Mouse (Mus musculus) gastrocnemius, adult 8-10 months (tissue): ENCODE data around the gene Amotl2. TPM values are rescaled to one million over a fixed set of nuclear protein-coding genes. Genes with fewer than 3 reads are reported as not detected.

ENCODE experiments used
- DNase-seq, 2 experiments: peaks; one replicate each; pipeline ENCODE4 v3.0.0; 2022; ENCODE audit warnings: low spot score in 2 of 2
- total RNA-seq, 4 experiments: library from RNA; stranded (reverse); gene quantifications; 2 replicates each; pipeline ENCODE4 v1.2.4; 2022

The Amotl2 gene
- total RNA-seq, 4 experiments from 2014 or later, result 12.7 to 17.4 (median 15.0) TPM

DNA sequence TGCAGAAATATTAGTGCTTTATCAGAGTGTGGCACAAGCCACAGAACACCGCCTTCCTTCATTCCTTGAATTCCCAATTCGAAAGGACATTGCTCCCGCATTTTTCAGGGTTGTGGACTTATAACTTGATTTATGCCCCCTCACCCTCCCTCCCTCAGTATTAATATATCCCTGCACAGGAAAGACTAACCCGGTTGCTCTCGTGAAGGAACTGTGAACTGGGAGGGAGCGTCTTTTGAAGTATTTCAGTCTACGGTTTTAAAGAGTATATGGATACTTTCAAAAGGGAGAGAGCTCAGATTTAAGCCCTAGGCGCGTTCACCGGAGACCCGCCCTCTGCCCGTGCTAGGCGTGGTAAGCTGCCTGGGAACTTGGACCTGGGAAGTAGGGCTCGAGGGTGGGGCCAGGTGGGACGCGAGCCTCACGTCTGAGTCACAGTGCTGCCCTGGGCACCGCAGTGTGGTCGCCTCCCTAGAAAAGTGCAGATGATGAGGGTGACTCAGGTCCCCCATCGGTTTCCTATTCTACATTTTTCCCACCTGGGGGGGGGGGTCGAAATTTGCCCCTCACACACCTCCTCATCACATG lies 54.9 kb downstream of the Amotl2 start:
- no peak for DNase-seq

DNA sequence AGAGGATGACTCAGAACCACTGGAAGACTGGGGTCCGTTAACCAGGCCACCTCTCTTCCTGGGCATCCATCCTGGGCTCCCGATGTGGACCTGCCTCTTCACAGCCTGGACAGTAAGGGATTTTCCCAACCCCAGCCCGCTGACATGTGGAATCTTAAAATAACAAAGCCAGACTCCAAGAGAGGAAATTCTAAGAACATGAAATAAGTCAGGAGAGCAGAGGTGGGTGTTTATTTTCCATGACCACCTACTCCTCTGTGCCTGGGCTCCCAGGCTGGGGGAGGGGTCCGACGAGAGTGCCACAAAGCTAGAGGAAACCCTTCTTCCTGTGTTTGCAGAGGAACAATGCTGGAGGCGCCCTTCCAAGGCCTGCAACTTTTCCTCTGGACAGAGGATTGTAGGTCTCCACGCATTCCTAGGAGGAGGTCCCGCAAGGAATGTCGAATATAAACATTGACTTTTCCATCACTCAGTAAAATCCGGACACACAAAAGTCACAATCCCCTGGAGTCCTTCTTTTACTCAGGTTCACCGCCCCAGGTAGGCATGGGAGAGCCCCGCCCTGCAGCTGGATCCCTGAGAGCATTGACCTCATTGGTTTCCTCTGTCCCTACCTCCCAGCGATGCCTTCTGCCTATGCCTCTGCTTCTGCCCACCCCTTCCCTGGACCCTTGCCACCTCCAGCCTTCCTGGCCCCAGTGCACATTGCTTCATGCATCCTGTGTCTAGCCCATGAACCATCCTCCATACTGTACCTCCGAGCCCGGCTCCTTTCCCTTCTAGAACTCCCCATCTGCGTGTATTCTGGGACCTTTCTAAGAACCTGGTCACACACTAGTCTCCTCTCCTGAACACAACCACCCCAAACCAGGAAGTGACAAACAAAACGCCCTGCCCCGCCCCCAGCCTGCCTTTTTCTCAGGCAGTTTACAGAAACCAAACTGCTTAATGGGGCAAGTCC lies 61.4 kb downstream of the Amotl2 start:
- peak; percentile 23 to 24 for DNase-seq

DNA sequence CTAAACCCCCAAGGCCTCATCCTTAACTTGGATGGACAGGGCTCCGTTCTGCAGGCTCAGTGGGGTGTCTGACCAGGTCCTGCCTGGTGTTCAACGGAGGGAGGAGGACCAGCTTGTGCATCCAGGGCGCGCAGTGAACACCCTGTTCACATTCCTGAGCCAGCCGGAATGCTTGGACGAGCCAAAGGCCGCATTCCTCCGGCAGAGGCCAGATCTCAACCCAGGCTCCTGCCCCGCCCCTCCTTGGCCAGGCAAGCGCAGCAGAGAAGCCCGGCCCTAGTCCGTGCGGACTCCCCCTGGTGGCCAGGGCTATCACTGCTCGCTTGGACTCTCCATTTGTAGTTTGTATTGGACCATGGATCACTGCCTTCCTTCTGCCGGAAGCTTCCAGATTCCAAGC lies 63.0 kb downstream of the Amotl2 start:
- peak; percentile 97 to 98 for DNase-seq

Other genes with a start within 250 kb of the Amotl2 start
- gene Ky, start 210.9 kb upstream of the Amotl2 start, total RNA-seq, result 100 to 1,000 TPM in 3 of 4 experiments, 10 to 100 TPM in 1; 68.4 to 165 (median 129) TPM
- 100 to 1,000 TPM; 232 to 263 (median 246) TPM for gene Anapc13, start 90.4 kb upstream of the Amotl2 start, total RNA-seq
- gene Cep63, start 90.1 kb upstream of the Amotl2 start, total RNA-seq, result 10 to 100 TPM; 18.9 to 20.0 (median 19.0) TPM
- gene Ryk, start 118.2 kb downstream of the Amotl2 start, total RNA-seq, result 10 to 100 TPM; 51.3 to 60.1 (median 53.4) TPM